Mouse (Mus musculus) limb, embryonic 10.5 days (tissue): ENCODE results near the gene Polr2b. TPM values are rescaled to one million over a fixed set of nuclear protein-coding genes. Genes with fewer than 3 reads are reported as not detected.

ENCODE experiments used
- DNase-seq: peaks from one replicate; pipeline ENCODE4 v3.0.0-alpha.2; 2017; ENCODE audit warnings: low spot score
- H3K27ac ChIP-seq: fragments of 300-500 bp; sonication (generic); 2 replicates; pipeline ENCODE4 v1.5.1; 2016; ENCODE audit warnings: mild to moderate bottlenecking
- H3K27me3 ChIP-seq: fragments of 300-500 bp; sonication (generic); 2 replicates; pipeline ENCODE4 v1.6.1; 2016; ENCODE audit warnings: low read depth, mild to moderate bottlenecking; ENCODE audit not compliant: poor library complexity, severe bottlenecking
- H3K36me3 ChIP-seq: fragments of 300-500 bp; sonication (generic); 2 replicates; pipeline ENCODE4 v1.6.1; 2016; ENCODE audit warnings: mild to moderate bottlenecking, moderate library complexity
- H3K4me1 ChIP-seq: fragments of 300-500 bp; sonication (generic); 2 replicates; pipeline ENCODE4 v1.6.1; 2016
- H3K4me3 ChIP-seq: fragments of 300-500 bp; sonication (generic); 2 replicates; pipeline ENCODE4 v1.5.1; 2016; ENCODE audit warnings: mild to moderate bottlenecking, moderate library complexity
- H3K9me3 ChIP-seq: fragments of 300-500 bp; sonication (generic); replicated peaks from 2 replicates; pipeline ENCODE4 v1.6.1; 2016; ENCODE audit warnings: mild to moderate bottlenecking
- WGBS: fragments of 180-500 bp; shearing (Covaris S2); methylation state at CpG from one replicate; pipeline ENCODE4 v1.1.7; 2016; 5-methylcytosine and 5-hydroxymethylcytosine counted together
- polyA plus RNA-seq: library from polyadenylated mRNA; unstranded; fragments of >200 nt; fragmentation: Nextera tagmentation; extraction: Ambion mirVana; gene quantifications from 2 replicates; pipeline ENCODE4 v1.2.1, GENCODE M21; 2016

Polr2b gene
- polyA plus RNA-seq, 1 experiment from 2014 or later, result 95.9 TPM

- H3K4me3 ChIP-seq, result no peak overlapping the region
- H3K36me3 ChIP-seq, result no peaks in the 10 kb centered on the region
- H3K27me3 ChIP-seq, result no peaks in the 10 kb centered on the region
- peaks cover 21% of the 10 kb centered on the region for H3K4me1 ChIP-seq
- no peaks in the 10 kb centered on the region for H3K9me3 ChIP-seq
- 71% methylated on average over 3 of the region's 3 CpGs for WGBS
- H3K27ac ChIP-seq, result no peak overlapping the region
- no peak for DNase-seq
Observed at GRCm38 (mm10) chr5:77374945-77375344, 65.0 kb downstream of the Polr2b start.

- no peak overlapping the region for H3K4me3 ChIP-seq
- H3K27me3 ChIP-seq, result no peaks in the 10 kb centered on the region
- no peak for DNase-seq
- H3K4me1 ChIP-seq, result peaks cover 20% of the 10 kb centered on the region
- H3K36me3 ChIP-seq, result no peaks in the 10 kb centered on the region
- H3K9me3 ChIP-seq, result no peaks in the 10 kb centered on the region
- 75% methylated on average over 4 of the region's 4 CpGs for WGBS
- no peak overlapping the region for H3K27ac ChIP-seq
Observed at GRCm38 (mm10) chr5:77375546-77375945, 65.6 kb downstream of the Polr2b start.

GRCm38 (mm10) chr5:77378027-77378426, 68.1 kb downstream of the Polr2b start:
- 91% methylated on average over 3 of the region's 3 CpGs for WGBS
- no peaks in the 10 kb centered on the region for H3K36me3 ChIP-seq
- no peaks in the 10 kb centered on the region for H3K9me3 ChIP-seq
- H3K4me3 ChIP-seq, result no peak overlapping the region
- H3K27me3 ChIP-seq, result no peaks in the 10 kb centered on the region
- DNase-seq, result no peak
- peaks cover 23% of the 10 kb centered on the region for H3K4me1 ChIP-seq
- H3K27ac ChIP-seq, result no peak overlapping the region

- Histone ChIP-seq H3K9me3 (no peaks in the 10 kb centered on the region), H3K4me3 (no peak overlapping the region), H3K4me1 (peaks cover 23% of the 10 kb centered on the region), H3K27me3 (no peaks in the 10 kb centered on the region), H3K36me3 (no peaks in the 10 kb centered on the region), H3K27ac (no peak overlapping the region)
- no peak for DNase-seq
- WGBS, result 43% methylated on average over 14 of the region's 14 CpGs
Observed at GRCm38 (mm10) chr5:77379434-77380135, 69.6 kb downstream of the Polr2b start.

- WGBS, result 92% methylated on average over 17 of the region's 17 CpGs
- Histone ChIP-seq H3K27ac (no peak overlapping the region), H3K27me3 (no peaks in the 10 kb centered on the region), H3K36me3 (no peaks in the 10 kb centered on the region), H3K4me3 (no peak overlapping the region), H3K9me3 (no peaks in the 10 kb centered on the region), H3K4me1 (peaks cover 23% of the 10 kb centered on the region)
- no peak for DNase-seq
Observed at GRCm38 (mm10) chr5:77380321-77380901, 70.5 kb downstream of the Polr2b start.

- H3K27ac ChIP-seq, result no peak overlapping the region
- WGBS, result 83% methylated on average over 7 of the region's 7 CpGs
- no peak overlapping the region for H3K4me3 ChIP-seq
Observed at GRCm38 (mm10) chr5:77381283-77381682, 71.3 kb downstream of the Polr2b start.

GRCm38 (mm10) chr5:77381686-77382085, 71.7 kb downstream of the Polr2b start:
- H3K4me1 ChIP-seq, result peaks cover 23% of the 10 kb centered on the region
- DNase-seq, result no peak
- H3K36me3 ChIP-seq, result no peaks in the 10 kb centered on the region
- no peak overlapping the region for H3K27ac ChIP-seq
- H3K4me3 ChIP-seq, result no peak overlapping the region
- WGBS, result 86% methylated on average over 5 of the region's 5 CpGs
- H3K9me3 ChIP-seq, result no peaks in the 10 kb centered on the region
- H3K27me3 ChIP-seq, result no peaks in the 10 kb centered on the region

More at GRCm38 (mm10) chr5:77381283-77381682, 71.3 kb downstream of the Polr2b start:
- no peaks in the 10 kb centered on the region for H3K36me3 ChIP-seq
- no peaks in the 10 kb centered on the region for H3K27me3 ChIP-seq
- no peaks in the 10 kb centered on the region for H3K9me3 ChIP-seq
- no peak for DNase-seq
- H3K4me1 ChIP-seq, result peaks cover 23% of the 10 kb centered on the region

- H3K27me3 ChIP-seq, result no peaks in the 10 kb centered on the region
- no peaks in the 10 kb centered on the region for H3K36me3 ChIP-seq
- H3K9me3 ChIP-seq, result no peaks in the 10 kb centered on the region
- no peak overlapping the region for H3K4me3 ChIP-seq
- peaks cover 27% of the 10 kb centered on the region for H3K4me1 ChIP-seq
- WGBS, result 92% methylated on average over 5 of the region's 5 CpGs
- DNase-seq, result no peak
- H3K27ac ChIP-seq, result no peak overlapping the region
Observed at GRCm38 (mm10) chr5:77383799-77384554, 74.0 kb downstream of the Polr2b start.

- H3K27ac ChIP-seq, result no peak overlapping the region
- 92% methylated on average over 9 of the region's 9 CpGs for WGBS
- no peak overlapping the region for H3K4me3 ChIP-seq
- DNase-seq, result no peak
- H3K4me1 ChIP-seq, result peaks cover 20% of the 10 kb centered on the region
- H3K27me3 ChIP-seq, result no peaks in the 10 kb centered on the region
- no peaks in the 10 kb centered on the region for H3K36me3 ChIP-seq
- no peaks in the 10 kb centered on the region for H3K9me3 ChIP-seq
Observed at GRCm38 (mm10) chr5:77384724-77385123, 74.8 kb downstream of the Polr2b start.

GRCm38 (mm10) chr5:77385221-77385620, 75.3 kb downstream of the Polr2b start:
- 81% methylated on average over 5 of the region's 5 CpGs for WGBS
- H3K27ac ChIP-seq, result no peak overlapping the region
- no peaks in the 10 kb centered on the region for H3K27me3 ChIP-seq
- DNase-seq, result no peak
- no peaks in the 10 kb centered on the region for H3K9me3 ChIP-seq
- no peaks in the 10 kb centered on the region for H3K36me3 ChIP-seq
- H3K4me3 ChIP-seq, result no peak overlapping the region
- H3K4me1 ChIP-seq, result peaks cover 18% of the 10 kb centered on the region; the same call in 1 of the 2 replicates

GRCm38 (mm10) chr5:77385900-77386595, 76.1 kb downstream of the Polr2b start:
- Histone ChIP-seq H3K36me3 (no peaks in the 10 kb centered on the region), H3K4me1 (0 out of 2 replicates have a peak, but pooled peaks cover 11% of the 10 kb centered on the region), H3K4me3 (no peak overlapping the region), H3K27ac (no peak overlapping the region), H3K9me3 (no peaks in the 10 kb centered on the region), H3K27me3 (no peaks in the 10 kb centered on the region)
- WGBS, result 83% methylated on average over 6 of the region's 6 CpGs
- DNase-seq, result no peak

GRCm38 (mm10) chr5:77386596-77387413, 76.9 kb downstream of the Polr2b start:
- Histone ChIP-seq H3K36me3 (no peaks in the 10 kb centered on the region), H3K27me3 (no peaks in the 10 kb centered on the region), H3K4me1 (0 out of 2 replicates have a peak, but pooled peaks cover 8% of the 10 kb centered on the region), H3K4me3 (no peak overlapping the region), H3K9me3 (no peaks in the 10 kb centered on the region), H3K27ac (no peak overlapping the region)
- no peak for DNase-seq
- WGBS, result 76% methylated on average over 10 of the region's 10 CpGs
